Mouse (Mus musculus) limb, embryonic 12.5 days (tissue): ENCODE measurements around the gene Rab6a. TPM values are rescaled to one million over a fixed set of nuclear protein-coding genes. Genes with fewer than 3 reads are reported as not detected.
A peak's percentile ranks its signal among the peaks of the same experiment; 100 is the strongest.

Source experiments
- ATAC-seq: fragments of 200-750 bp; cut with Nextera tagmentation; 2 replicates; pipeline ENCODE4 v1.8.0; 2017; ENCODE audit warnings: low read depth, moderate TSS enrichment; ENCODE audit not compliant: insufficient number of reproducible peaks, insufficient read depth, low FRiP score, low TSS enrichment
- H3K27ac ChIP-seq: fragments of 300-500 bp; sonication (generic); 2 replicates; pipeline ENCODE4 v1.5.1; 2016; ENCODE audit warnings: mild to moderate bottlenecking, moderate library complexity
- H3K27me3 ChIP-seq: fragments of 300-500 bp; sonication (generic); 2 replicates; pipeline ENCODE4 v1.6.1; 2016; ENCODE audit warnings: mild to moderate bottlenecking, moderate library complexity
- H3K36me3 ChIP-seq: fragments of 300-500 bp; sonication (generic); 2 replicates; pipeline ENCODE4 v1.6.1; 2016; ENCODE audit warnings: mild to moderate bottlenecking, moderate library complexity
- H3K4me1 ChIP-seq: fragments of 300-500 bp; sonication (generic); replicated peaks from 2 replicates; pipeline ENCODE4 v1.6.1; 2016
- H3K4me2 ChIP-seq: fragments of 300-500 bp; sonication (generic); 2 replicates; pipeline ENCODE4 v1.6.1; 2016; ENCODE audit warnings: mild to moderate bottlenecking, moderate library complexity
- H3K4me3 ChIP-seq: fragments of 300-500 bp; sonication (generic); replicated peaks from 2 replicates; pipeline ENCODE4 v1.5.1; 2016; ENCODE audit warnings: mild to moderate bottlenecking
- H3K9ac ChIP-seq: fragments of 300-500 bp; sonication (generic); replicated peaks from 2 replicates; pipeline ENCODE4 v1.6.1; 2016; ENCODE audit warnings: mild to moderate bottlenecking, moderate library complexity
- H3K9me3 ChIP-seq: fragments of 300-500 bp; sonication (generic); 2 replicates; pipeline ENCODE4 v1.6.1; 2016; ENCODE audit warnings: mild to moderate bottlenecking, moderate library complexity
- WGBS: fragments of 180-500 bp; shearing (Covaris S2); methylation state at CpG from one replicate; pipeline ENCODE4 v1.1.7; 2016; 5-methylcytosine and 5-hydroxymethylcytosine counted together
- polyA plus RNA-seq: library from polyadenylated mRNA; unstranded; fragments of >200 nt; fragmentation: Nextera tagmentation; extraction: Ambion mirVana; gene quantifications from 2 replicates; pipeline ENCODE4 v1.2.1, GENCODE M21; 2016

Gene Rab6a
- polyA plus RNA-seq, 1 experiment from 2014 or later = 107 TPM

- Histone ChIP-seq H3K9ac (peak overlapping the region; percentile 82), H3K27me3 (no peaks in the 10 kb centered on the region), H3K36me3 (no peaks in the 10 kb centered on the region), H3K4me3 (peak overlapping the region; percentile 54), H3K4me1 (peaks cover 3% of the 10 kb centered on the region; the same call in 1 of the 2 replicates), H3K9me3 (no peaks in the 10 kb centered on the region), H3K4me2 (peak overlapping the region; percentile 72), H3K27ac (peak overlapping the region; percentile 86)
- under 1% methylated on average over 31 of the region's 31 CpGs for WGBS
- peak; percentile 87 for ATAC-seq
These were observed 24.4 kb upstream of the Rab6a start for GRCm38 (mm10) chr7:100582727-100583236.

GRCm38 (mm10) chr7:100589816-100590215 lies 17.4 kb upstream of the Rab6a start:
- H3K9me3 ChIP-seq = no peaks in the 10 kb centered on the region
- 62% methylated on average over 1 of the region's 1 CpGs for WGBS
- no peaks in the 10 kb centered on the region for H3K27me3 ChIP-seq
- H3K4me2 ChIP-seq = no peak overlapping the region
- H3K27ac ChIP-seq = no peak overlapping the region
- no peaks in the 10 kb centered on the region for H3K36me3 ChIP-seq
- H3K4me3 ChIP-seq = no peak overlapping the region
- no peak for ATAC-seq
- no peak overlapping the region for H3K9ac ChIP-seq
- no peaks in the 10 kb centered on the region for H3K4me1 ChIP-seq

- no peaks in the 10 kb centered on the region for H3K27me3 ChIP-seq
- H3K4me3 ChIP-seq = peak overlapping the region; percentile 52
- H3K36me3 ChIP-seq = no peaks in the 10 kb centered on the region
- no peaks in the 10 kb centered on the region for H3K9me3 ChIP-seq
- ATAC-seq = peak; percentile 52; the same call in 1 of the 2 replicates
- H3K4me1 ChIP-seq = no peaks in the 10 kb centered on the region
- 42% methylated on average over 7 of the region's 7 CpGs for WGBS
- peak overlapping the region; percentile 62 for H3K4me2 ChIP-seq
- H3K27ac ChIP-seq = peak overlapping the region; percentile 80
- H3K9ac ChIP-seq = peak overlapping the region; percentile 67
These were observed 16.7 kb upstream of the Rab6a start for GRCm38 (mm10) chr7:100590504-100590844.

- H3K27ac ChIP-seq = peak overlapping the region; percentile 80
- under 1% methylated on average over 20 of the region's 20 CpGs for WGBS
- H3K4me2 ChIP-seq = peak overlapping the region; percentile 62
- no peaks in the 10 kb centered on the region for H3K4me1 ChIP-seq
- H3K27me3 ChIP-seq = no peaks in the 10 kb centered on the region
- H3K4me3 ChIP-seq = peak overlapping the region; percentile 52
- H3K9me3 ChIP-seq = no peaks in the 10 kb centered on the region
- peak overlapping the region; percentile 67 for H3K9ac ChIP-seq
- ATAC-seq = peak; percentile 91
- H3K36me3 ChIP-seq = no peaks in the 10 kb centered on the region
These were observed 16.2 kb upstream of the Rab6a start for GRCm38 (mm10) chr7:100590845-100591521.

- WGBS = 26% methylated on average over 2 of the region's 2 CpGs
- Histone ChIP-seq H3K4me3 (peak overlapping the region; percentile 52), H3K9ac (peak overlapping the region; percentile 67; the same call in 1 of the 2 replicates), H3K4me1 (no peaks in the 10 kb centered on the region), H3K27me3 (no peaks in the 10 kb centered on the region), H3K27ac (peak overlapping the region; percentile 80; the same call in 1 of the 2 replicates), H3K4me2 (peak overlapping the region; percentile 62), H3K9me3 (no peaks in the 10 kb centered on the region), H3K36me3 (no peaks in the 10 kb centered on the region)
- ATAC-seq = no peak
These were observed 15.7 kb upstream of the Rab6a start for GRCm38 (mm10) chr7:100591522-100591852.

GRCm38 (mm10) chr7:100593349-100593748 lies 13.9 kb upstream of the Rab6a start:
- ATAC-seq = no peak
- no peak overlapping the region for H3K4me2 ChIP-seq

GRCm38 (mm10) chr7:100600211-100600610 lies 7.0 kb upstream of the Rab6a start:
- no peak for ATAC-seq
- Histone ChIP-seq H3K4me2 (no peak overlapping the region), H3K9me3 (peaks cover 6% of the 10 kb centered on the region; the same call in 1 of the 2 replicates), H3K4me1 (no peaks in the 10 kb centered on the region), H3K9ac (no peak overlapping the region), H3K36me3 (no peaks in the 10 kb centered on the region), H3K27ac (no peak overlapping the region), H3K4me3 (no peak overlapping the region), H3K27me3 (no peaks in the 10 kb centered on the region)
- WGBS = 78% methylated on average over 5 of the region's 5 CpGs

More at GRCm38 (mm10) chr7:100593349-100593748, 13.9 kb upstream of the Rab6a start:
- Histone ChIP-seq H3K27ac (no peak overlapping the region), H3K4me3 (no peak overlapping the region), H3K4me1 (no peaks in the 10 kb centered on the region), H3K36me3 (no peaks in the 10 kb centered on the region), H3K9ac (no peak overlapping the region), H3K9me3 (no peaks in the 10 kb centered on the region), H3K27me3 (no peaks in the 10 kb centered on the region)

- H3K9me3 ChIP-seq = no peaks in the 10 kb centered on the region
- under 1% methylated on average over 43 of the region's 43 CpGs for WGBS
- peak within 1 kb of the TSS; percentile 81 for H3K4me2 ChIP-seq
- no peaks in the 10 kb centered on the region for H3K36me3 ChIP-seq
- H3K4me3 ChIP-seq = peak within 1 kb of the TSS; percentile 98
- no peaks in the 10 kb centered on the region for H3K27me3 ChIP-seq
- peak; percentile 33; the same call in 1 of the 2 replicates for ATAC-seq
- H3K9ac ChIP-seq = peak within 1 kb of the TSS; percentile 96
- peaks cover 4% of the 10 kb centered on the region for H3K4me1 ChIP-seq
- H3K27ac ChIP-seq = peak within 1 kb of the TSS; percentile 99
These were observed 1.0 kb downstream of the Rab6a start, which contains the start of gene Mrpl48 for GRCm38 (mm10) chr7:100608130-100608741. Gene Mrpl48, minus strand, starts transcription at chr7:100608301.

GRCm38 (mm10) chr7:100608910-100609309 lies 1.7 kb downstream of the Rab6a start:
- H3K4me3 ChIP-seq = peak overlapping the region; percentile 98
- peaks cover 4% of the 10 kb centered on the region for H3K4me1 ChIP-seq
- WGBS = 26% methylated on average over 4 of the region's 4 CpGs
- peak overlapping the region; percentile 96 for H3K9ac ChIP-seq
- H3K27ac ChIP-seq = no peak overlapping the region
- H3K9me3 ChIP-seq = no peaks in the 10 kb centered on the region
- H3K4me2 ChIP-seq = peak overlapping the region; percentile 81
- no peaks in the 10 kb centered on the region for H3K36me3 ChIP-seq
- no peaks in the 10 kb centered on the region for H3K27me3 ChIP-seq
- no peak for ATAC-seq

- Histone ChIP-seq H3K27me3 (no peaks in the 10 kb centered on the region), H3K27ac (no peak overlapping the region), H3K9me3 (no peaks in the 10 kb centered on the region), H3K4me1 (no peaks in the 10 kb centered on the region; the same call in 1 of the 2 replicates), H3K9ac (no peak overlapping the region), H3K4me2 (no peak overlapping the region), H3K36me3 (no peaks in the 10 kb centered on the region), H3K4me3 (no peak overlapping the region)
- ATAC-seq = no peak
- 91% methylated on average over 4 of the region's 4 CpGs for WGBS
These were observed 9.1 kb downstream of the Rab6a start for GRCm38 (mm10) chr7:100616121-100616857.

GRCm38 (mm10) chr7:100622277-100622676 lies 15.1 kb downstream of the Rab6a start:
- Histone ChIP-seq H3K4me3 (no peak overlapping the region), H3K9ac (no peak overlapping the region), H3K4me2 (no peak overlapping the region), H3K27me3 (no peaks in the 10 kb centered on the region), H3K4me1 (no peaks in the 10 kb centered on the region), H3K36me3 (no peaks in the 10 kb centered on the region), H3K27ac (no peak overlapping the region), H3K9me3 (no peaks in the 10 kb centered on the region)
- WGBS = 88% methylated on average over 2 of the region's 2 CpGs
- no peak for ATAC-seq
